Mouse (Mus musculus) E14TG2a.4 (cell line): ENCODE data around the gene Tfap2e.

ENCODE experiments used
- CTCF ChIP-seq: conservative IDR thresholded peaks from 2 replicates; pipeline ENCODE4 v1.5.1; 2014; ENCODE audit warnings: low read length
- POU5F1 ChIP-seq: IDR thresholded peaks from 2 replicates; pipeline ENCODE4 v1.6.1; 2014; ENCODE audit warnings: low read length, borderline replicate concordance

DNA sequence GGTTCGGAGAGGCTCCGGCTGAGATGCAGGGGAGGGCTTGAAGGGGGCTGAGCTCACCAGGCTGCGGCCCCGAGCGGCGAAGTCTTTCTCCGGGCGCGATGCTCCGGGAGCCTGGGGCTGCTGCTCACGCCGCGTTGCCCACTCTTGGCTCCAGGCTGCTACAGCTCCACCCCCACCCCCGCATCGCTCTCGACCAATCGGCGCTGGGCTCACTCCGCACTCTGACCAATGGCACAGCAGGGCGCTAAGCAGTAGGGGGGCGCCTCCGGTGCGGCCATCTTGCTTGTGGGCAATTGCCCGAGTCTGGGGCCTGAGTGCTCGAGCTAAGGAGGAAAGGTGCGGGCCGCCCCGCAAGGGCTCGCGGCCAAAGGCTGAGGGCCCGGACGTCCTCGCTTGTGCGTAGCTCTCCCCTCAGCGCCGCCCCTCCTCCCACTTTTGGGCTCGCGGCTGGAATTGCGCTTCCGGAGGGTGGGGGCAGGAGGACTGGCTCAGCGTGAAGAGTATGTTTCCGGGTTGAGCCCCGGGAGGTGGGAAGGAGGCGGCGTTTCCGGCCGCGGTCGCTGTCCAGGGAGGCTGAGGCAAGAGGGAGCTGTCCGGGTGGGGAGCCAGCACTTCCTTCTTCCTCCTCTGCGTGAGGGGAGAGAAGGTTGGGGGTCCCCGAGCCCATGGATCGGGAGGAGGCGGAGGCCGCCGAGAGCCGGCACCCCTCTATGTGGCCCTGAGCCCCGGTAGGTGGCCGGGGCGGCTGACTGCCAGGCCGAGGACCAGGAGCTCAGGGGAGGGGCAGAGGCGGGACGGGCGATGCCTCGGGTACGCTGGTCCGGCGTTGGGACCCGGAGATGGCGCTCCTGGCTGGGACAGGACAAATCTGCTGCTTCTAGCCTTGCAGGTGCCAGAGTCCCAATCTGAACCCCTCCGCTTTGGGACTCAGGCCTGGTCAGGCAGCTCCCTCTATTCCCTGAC is 17.5 kb upstream of the Tfap2e start, which contains the start of the genes Ncdn and AU040320:
- TF ChIP-seq CTCF = no peak
- TF ChIP-seq POU5F1 = no peak
